Mouse (Mus musculus) hematopoietic stem cell, adult 5-6 weeks (primary cell): ENCODE results near the gene Fbxl17. TPM values are rescaled to one million over a fixed set of nuclear protein-coding genes. Genes with fewer than 3 reads are reported as not detected.

ENCODE experiments used
- ATAC-seq, 2 experiments: fragments of 125-278 bp in 1 of 2; replicated peaks in 1 of 2; 2 replicates each; pipeline ENCODE4 v1.8.0; 2016 to 2017; ENCODE audit warnings: inconsistent platforms in 2 of 2, mild to moderate bottlenecking in 2 of 2, moderate number of reproducible peaks in 2 of 2, low read depth in 1 of 2, moderate TSS enrichment in 1 of 2; ENCODE audit not compliant: low FRiP score in 2 of 2, poor library complexity in 2 of 2, severe bottlenecking in 2 of 2, insufficient read depth in 1 of 2, low TSS enrichment in 1 of 2
- total RNA-seq: library from RNA; stranded (forward); fragments of 172-1452, 232-1000 nt; gene quantifications from 2 replicates; pipeline ENCODE4 v1.2.3, GENCODE M21; 2017

Fbxl17 gene
- total RNA-seq, 1 experiment from 2014 or later = 8.8 TPM

GRCm38 (mm10) chr17:63273353-63273752 lies 226.5 kb downstream of the Fbxl17 start:
- no peak for ATAC-seq

- ATAC-seq = no peak
Measured at GRCm38 (mm10) chr17:63272914-63273313, 226.9 kb downstream of the Fbxl17 start.

- ATAC-seq = no peak
Measured at GRCm38 (mm10) chr17:63271000-63271399, 228.8 kb downstream of the Fbxl17 start.

- ATAC-seq = no peak
Measured at GRCm38 (mm10) chr17:63270513-63270912, 229.3 kb downstream of the Fbxl17 start.

DNA sequence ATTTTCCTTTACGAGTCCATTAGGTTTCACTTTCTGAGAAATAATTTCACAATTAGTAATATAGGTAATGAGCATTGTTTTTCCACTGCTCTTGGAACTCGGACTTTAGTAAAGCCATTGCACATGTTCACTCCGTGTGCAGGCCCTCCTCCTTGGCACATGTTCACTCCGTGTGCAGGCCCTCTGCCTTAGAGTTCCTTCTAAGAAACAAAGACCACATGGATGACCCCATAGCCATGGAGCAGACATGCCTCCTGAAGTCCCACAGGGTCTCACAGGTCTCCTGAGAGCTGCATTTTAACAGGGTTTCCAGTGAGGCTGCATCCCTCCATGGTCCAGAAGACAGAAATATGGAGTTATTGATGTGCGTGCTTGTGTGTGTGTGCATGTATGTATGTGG lies 237.1 kb downstream of the Fbxl17 start:
- no peak for ATAC-seq

- ATAC-seq = peak; percentile 12 to 45; a peak in 1 of 4 replicates
Measured at GRCm38 (mm10) chr17:63261508-63262141, 238.2 kb downstream of the Fbxl17 start.

DNA sequence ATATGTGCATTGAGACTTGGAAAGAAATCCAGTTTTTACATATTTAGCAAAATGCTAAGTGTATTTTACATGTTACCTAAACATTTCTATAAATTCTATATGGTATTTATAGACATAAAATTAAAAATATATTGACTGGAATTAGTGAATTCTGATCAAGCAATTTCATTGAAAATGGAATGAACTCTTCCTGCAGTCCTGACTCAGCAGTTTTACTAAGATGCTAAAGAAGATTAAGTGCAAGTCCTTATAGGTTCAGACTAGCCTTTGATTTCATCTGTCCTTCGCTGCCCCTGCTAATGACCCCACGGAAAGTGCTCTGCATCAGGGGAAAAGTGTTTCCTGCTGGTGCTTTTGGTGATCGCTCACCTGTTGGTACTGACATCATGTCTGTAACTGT lies 240.7 kb downstream of the Fbxl17 start:
- no peak for ATAC-seq

- ATAC-seq = no peak
Measured at GRCm38 (mm10) chr17:63246144-63246619, 253.6 kb downstream of the Fbxl17 start.

DNA sequence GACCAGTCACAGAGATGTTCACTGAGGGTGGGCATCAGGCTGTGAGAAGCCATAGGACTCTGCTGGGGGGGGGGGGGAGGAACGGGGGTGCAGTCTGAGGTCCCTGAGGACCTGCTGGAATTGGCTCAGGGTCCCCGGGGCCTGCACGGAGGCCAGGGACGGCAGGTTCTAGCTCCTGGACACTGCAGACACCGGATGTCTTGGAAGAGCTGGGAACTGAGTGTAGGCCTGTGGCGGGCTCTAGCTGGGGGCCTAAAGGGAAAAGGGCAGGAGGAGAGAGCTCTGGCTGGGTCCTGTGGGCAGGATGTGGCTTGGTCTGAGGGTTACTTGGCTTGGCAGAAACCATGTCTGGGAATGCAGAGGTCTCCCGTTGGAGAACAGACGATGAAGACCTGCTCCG lies 254.3 kb downstream of the Fbxl17 start:
- no peak for ATAC-seq

DNA sequence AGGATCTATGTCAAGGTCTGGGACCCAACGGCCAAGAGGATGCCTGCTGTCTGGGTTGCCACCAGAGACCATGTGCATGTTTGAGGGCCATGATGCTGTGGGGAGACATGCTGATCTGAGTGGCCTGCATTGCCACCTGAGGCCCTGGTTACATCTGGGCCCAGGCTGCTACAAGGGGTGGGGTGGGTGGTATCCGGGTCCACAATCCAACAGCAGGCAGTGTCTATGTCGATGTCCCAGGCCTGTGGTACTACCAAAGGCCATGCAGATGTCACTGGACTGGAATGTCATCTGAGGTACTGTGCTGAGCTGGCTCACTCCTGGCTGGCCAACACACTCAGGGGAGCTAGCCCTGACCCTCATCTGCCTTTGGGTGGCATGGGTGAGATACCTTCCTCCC lies 257.1 kb downstream of the Fbxl17 start:
- ATAC-seq = no peak

GRCm38 (mm10) chr17:63240731-63241106 lies 259.1 kb downstream of the Fbxl17 start:
- ATAC-seq = no peak

DNA sequence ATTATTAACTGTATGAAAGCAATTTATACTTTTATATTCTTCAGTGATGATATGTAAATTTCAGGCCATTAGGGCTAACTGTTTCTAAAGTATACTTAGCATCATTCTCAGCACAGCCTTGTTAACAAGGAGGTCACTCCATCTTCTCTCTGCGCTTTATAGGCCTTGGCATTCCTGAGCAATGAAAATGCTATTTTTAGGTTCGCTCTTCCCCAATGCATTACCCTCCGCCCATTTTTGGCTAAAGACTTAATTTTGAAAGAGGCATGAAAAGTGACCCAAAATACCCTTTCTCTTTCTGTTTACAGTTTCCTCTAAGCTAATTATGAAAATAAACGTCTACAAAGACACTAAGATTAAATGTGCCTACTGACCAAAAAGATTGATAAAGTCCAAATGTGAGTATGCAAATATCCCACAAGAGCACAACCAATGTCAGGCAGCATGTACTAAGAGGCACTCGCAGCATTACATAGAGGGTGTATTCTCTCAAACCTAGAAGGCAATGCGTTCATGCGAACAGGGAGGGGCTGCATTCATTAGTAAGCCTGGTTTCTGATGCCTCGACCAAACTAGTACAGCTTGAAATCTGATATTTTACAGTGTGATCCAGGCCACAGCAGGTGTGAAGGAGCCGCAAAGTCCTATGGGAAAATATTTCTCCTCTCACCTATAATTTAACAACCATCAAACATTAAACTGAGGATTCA lies 259.6 kb downstream of the Fbxl17 start:
- no peak for ATAC-seq

GRCm38 (mm10) chr17:63236846-63237245 lies 263.0 kb downstream of the Fbxl17 start:
- ATAC-seq = no peak

DNA sequence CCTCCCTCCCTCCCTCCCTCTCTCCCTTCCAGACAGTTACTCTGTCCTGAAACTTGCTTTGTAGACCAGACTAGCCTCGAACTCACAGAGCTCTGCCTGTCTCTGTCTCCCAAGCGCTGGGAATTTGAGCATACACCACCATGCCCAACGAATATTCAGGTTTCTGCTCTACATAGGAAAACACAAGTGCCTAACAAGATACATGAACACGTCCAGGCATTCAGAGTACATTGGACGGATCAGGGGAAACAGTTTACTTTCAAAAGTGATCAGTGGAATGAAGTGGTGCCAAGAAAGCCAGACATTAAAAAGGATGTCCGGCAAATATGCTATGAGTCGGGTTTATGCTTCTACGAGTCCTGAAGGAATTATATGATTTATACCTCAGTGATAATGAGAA lies 263.6 kb downstream of the Fbxl17 start:
- ATAC-seq = no peak

DNA sequence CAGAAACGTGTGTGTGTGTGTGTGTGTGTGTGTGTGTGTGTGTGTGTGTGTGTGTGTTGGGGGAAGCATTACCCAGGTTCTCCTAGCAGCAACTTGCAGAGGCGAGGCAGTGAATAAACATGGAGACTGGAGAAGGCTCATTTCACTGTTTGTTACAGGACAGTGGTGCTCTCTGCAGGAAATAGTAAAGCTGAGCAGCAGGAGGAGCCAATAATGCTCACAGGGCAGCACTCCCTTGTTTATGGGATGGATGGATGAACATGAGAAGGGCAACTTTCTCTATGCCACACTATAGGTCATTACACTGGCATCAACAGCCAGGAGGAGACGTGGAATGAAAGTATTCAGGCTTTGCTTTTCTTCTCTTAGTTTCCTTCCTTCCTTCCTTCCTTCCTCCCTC lies 264.0 kb downstream of the Fbxl17 start:
- no peak for ATAC-seq

DNA sequence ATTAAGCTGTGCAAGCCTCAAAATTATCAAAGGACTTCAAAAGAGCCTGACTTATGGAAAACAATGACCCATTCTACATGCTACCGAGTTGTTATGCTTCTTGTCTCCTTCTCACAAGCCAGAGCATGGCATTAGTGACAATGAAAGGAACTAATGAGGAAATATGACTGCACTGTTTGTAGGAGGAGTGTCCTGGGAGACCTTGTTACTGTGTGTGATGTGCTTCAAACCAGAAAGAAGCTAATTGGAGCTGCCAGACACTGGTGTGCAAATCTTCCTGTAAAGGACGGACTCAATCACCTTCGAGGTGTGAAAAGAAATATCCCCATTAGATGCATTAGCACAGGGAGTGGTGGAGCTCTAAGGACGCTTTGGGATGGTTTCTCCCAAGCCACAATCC lies 270.7 kb downstream of the Fbxl17 start:
- no peak for ATAC-seq

DNA sequence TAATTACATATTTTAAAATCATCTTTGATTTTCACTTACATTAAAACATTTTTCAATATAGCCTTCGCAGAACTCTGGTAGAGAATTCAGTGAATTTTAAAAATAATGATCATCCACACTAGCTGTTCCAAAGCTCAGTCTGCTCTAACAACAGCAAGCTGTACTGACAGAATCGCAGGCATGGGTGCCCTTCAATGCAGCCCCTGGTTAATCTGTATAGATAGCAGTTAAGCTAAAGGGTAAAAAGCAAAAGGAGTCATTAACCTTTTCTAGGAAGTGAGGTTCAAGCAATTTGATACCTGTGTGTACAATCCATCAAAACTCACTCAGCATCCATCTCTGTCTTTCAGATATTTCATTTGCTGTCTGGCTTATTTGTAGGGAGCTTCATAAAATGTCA lies 273.4 kb downstream of the Fbxl17 start:
- no peak for ATAC-seq

DNA sequence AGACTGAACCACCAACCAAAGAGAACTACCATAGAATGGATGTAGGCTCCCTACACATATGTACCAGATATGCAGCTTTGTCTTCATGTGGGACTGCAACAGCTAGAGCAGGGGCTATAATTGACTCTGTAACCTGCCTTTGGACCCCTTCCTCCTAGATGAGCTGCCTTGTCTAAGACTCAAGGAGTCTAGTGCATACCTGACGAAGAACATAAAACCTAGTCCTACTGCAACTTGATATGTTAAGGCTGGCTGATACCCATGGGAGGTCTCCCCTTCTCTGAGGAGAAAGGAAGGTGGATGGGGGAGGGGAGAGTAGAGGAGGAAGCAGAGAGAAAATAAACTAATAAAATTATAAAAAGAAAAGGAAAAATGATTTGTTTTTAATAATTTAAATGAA lies 273.9 kb downstream of the Fbxl17 start:
- ATAC-seq = no peak

GRCm38 (mm10) chr17:63223675-63224074 lies 276.1 kb downstream of the Fbxl17 start:
- no peak for ATAC-seq
